Mouse (Mus musculus): ENCODE data around the gene Alpi. TPM values are rescaled to one million over a fixed set of nuclear protein-coding genes. Genes with fewer than 3 reads are reported as not detected.

Alpi gene
- not detected in 2 replicates for total RNA-seq (2014; rRNA removed)
- 0.05 TPM in 1 of 2 replicates, not detected in the other for polyA plus RNA-seq (2012; rRNA removed)

GRCm38 (mm10) chr1:87101411-87101810 lies at the start of gene Alpi:
Gene Alpi (minus strand): TSS chr1:87101606.
- no peak for TF ChIP-seq POLR2A (IDR thresholded peaks at IDR 0.05; ENCODE audit: extremely low read depth, insufficient read depth, low read length)
- no peak for TF ChIP-seq CTCF (IDR thresholded peaks at IDR 0.05; ENCODE audit: low read depth, low read length)
- 100% methylated on average over 1 of the region's 1 CpGs for WGBS
- H3K36me3 ChIP-seq (ENCODE audit: control insufficient read depth, insufficient read depth, low read length), result no peaks in the 10 kb centered on the region
- H3K9ac ChIP-seq (ENCODE audit: low read depth, low read length), result no peak within 1 kb of the TSS
- H3K27ac ChIP-seq (replicated peaks; ENCODE audit: insufficient read depth, low read depth, low read length), result no peak within 1 kb of the TSS
- no peak for DNase-seq (ENCODE audit: extremely low read depth, low read depth, low spot score)
- no peaks in the 10 kb centered on the region for H3K79me2 ChIP-seq (ENCODE audit: control insufficient read depth, insufficient read depth, low read length)
- H3K4me3 ChIP-seq (ENCODE audit: insufficient read depth, low read depth, low read length), result no peak within 1 kb of the TSS
- no peaks in the 10 kb centered on the region for H3K27me3 ChIP-seq (ENCODE audit: control insufficient read depth, insufficient read depth, low read length)
- no peaks in the 10 kb centered on the region for H3K4me1 ChIP-seq (ENCODE audit: control insufficient read depth, insufficient read depth, low read length)

DNA sequence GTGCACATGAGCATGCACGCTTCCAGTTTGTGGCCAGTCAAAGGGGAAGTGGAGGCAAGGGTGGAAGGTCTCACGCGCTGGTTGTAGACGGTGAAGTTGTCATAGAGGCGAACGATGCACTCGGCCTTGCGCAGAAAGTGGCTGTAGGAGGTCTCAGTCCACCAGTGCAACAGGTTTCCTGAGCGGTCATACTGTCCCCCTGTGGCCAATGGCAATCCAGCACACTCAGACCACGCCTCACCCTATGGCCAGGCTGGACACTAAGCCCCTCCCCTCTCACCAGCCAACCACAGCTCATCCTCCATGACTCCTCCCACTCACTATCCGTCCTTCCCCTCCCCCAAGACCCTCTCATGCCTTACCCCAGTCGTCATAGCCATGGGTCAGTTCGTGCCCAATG lies 48.0 kb upstream of the Alpi start:
- H3K27ac ChIP-seq (replicated peaks; ENCODE audit: insufficient read depth, low read depth, low read length), result no peak overlapping the region
- no peaks in the 10 kb centered on the region for H3K36me3 ChIP-seq (ENCODE audit: control insufficient read depth, insufficient read depth, low read length)
- H3K27me3 ChIP-seq (ENCODE audit: control insufficient read depth, insufficient read depth, low read length), result peaks cover 13% of the 10 kb centered on the region
- no peak for DNase-seq (ENCODE audit: extremely low read depth, low read depth, low spot score)
- no peak overlapping the region for H3K4me3 ChIP-seq (ENCODE audit: insufficient read depth, low read depth, low read length)
- WGBS, result 46% methylated on average over 13 of the region's 13 CpGs
- H3K4me1 ChIP-seq (ENCODE audit: control insufficient read depth, insufficient read depth, low read length), result no peaks in the 10 kb centered on the region
- no peaks in the 10 kb centered on the region for H3K79me2 ChIP-seq (ENCODE audit: control insufficient read depth, insufficient read depth, low read length)
- TF ChIP-seq POLR2A (IDR thresholded peaks at IDR 0.05; ENCODE audit: extremely low read depth, insufficient read depth, low read length), result no peak
- no peak for TF ChIP-seq CTCF (IDR thresholded peaks at IDR 0.05; ENCODE audit: low read depth, low read length)
- no peak overlapping the region for H3K9ac ChIP-seq (ENCODE audit: low read depth, low read length)

GRCm38 (mm10) chr1:87143141-87143540 lies 41.7 kb upstream of the Alpi start:
- Histone ChIP-seq H3K79me2 (ENCODE audit: control insufficient read depth, insufficient read depth, low read length) (no peaks in the 10 kb centered on the region), H3K36me3 (ENCODE audit: control insufficient read depth, insufficient read depth, low read length) (no peaks in the 10 kb centered on the region), H3K27me3 (ENCODE audit: control insufficient read depth, insufficient read depth, low read length) (no peaks in the 10 kb centered on the region), H3K4me1 (ENCODE audit: control insufficient read depth, insufficient read depth, low read length) (no peaks in the 10 kb centered on the region), H3K27ac (replicated peaks; ENCODE audit: insufficient read depth, low read depth, low read length) (no peak overlapping the region), H3K9ac (ENCODE audit: low read depth, low read length) (no peak overlapping the region), H3K4me3 (ENCODE audit: insufficient read depth, low read depth, low read length) (no peak overlapping the region)
- WGBS, result 83% methylated on average over 10 of the region's 10 CpGs
- DNase-seq (ENCODE audit: extremely low read depth, low read depth, low spot score), result no peak
- no peak for TF ChIP-seq POLR2A (IDR thresholded peaks at IDR 0.05; ENCODE audit: extremely low read depth, insufficient read depth, low read length)

- Histone ChIP-seq H3K4me1 (ENCODE audit: control insufficient read depth, insufficient read depth, low read length) (no peaks in the 10 kb centered on the region), H3K27ac (replicated peaks; ENCODE audit: insufficient read depth, low read depth, low read length) (no peak overlapping the region), H3K27me3 (ENCODE audit: control insufficient read depth, insufficient read depth, low read length) (no peaks in the 10 kb centered on the region), H3K36me3 (ENCODE audit: control insufficient read depth, insufficient read depth, low read length) (no peaks in the 10 kb centered on the region), H3K4me3 (ENCODE audit: insufficient read depth, low read depth, low read length) (no peak overlapping the region), H3K9ac (ENCODE audit: low read depth, low read length) (no peak overlapping the region), H3K79me2 (ENCODE audit: control insufficient read depth, insufficient read depth, low read length) (no peaks in the 10 kb centered on the region)
- DNase-seq (ENCODE audit: extremely low read depth, low read depth, low spot score), result no peak
- 74% methylated on average over 9 of the region's 9 CpGs for WGBS
- TF ChIP-seq CTCF (IDR thresholded peaks at IDR 0.05; ENCODE audit: low read depth, low read length) (no peak), POLR2A (IDR thresholded peaks at IDR 0.05; ENCODE audit: extremely low read depth, insufficient read depth, low read length) (no peak)
These were observed 41.0 kb upstream of the Alpi start for GRCm38 (mm10) chr1:87142456-87142855.

- Histone ChIP-seq H3K27ac (replicated peaks; ENCODE audit: insufficient read depth, low read depth, low read length) (no peak overlapping the region), H3K27me3 (ENCODE audit: control insufficient read depth, insufficient read depth, low read length) (no peaks in the 10 kb centered on the region), H3K4me3 (ENCODE audit: insufficient read depth, low read depth, low read length) (no peak overlapping the region), H3K79me2 (ENCODE audit: control insufficient read depth, insufficient read depth, low read length) (no peaks in the 10 kb centered on the region), H3K9ac (ENCODE audit: low read depth, low read length) (no peak overlapping the region), H3K4me1 (ENCODE audit: control insufficient read depth, insufficient read depth, low read length) (no peaks in the 10 kb centered on the region), H3K36me3 (ENCODE audit: control insufficient read depth, insufficient read depth, low read length) (no peaks in the 10 kb centered on the region)
- no peak for DNase-seq (ENCODE audit: extremely low read depth, low read depth, low spot score)
- 93% methylated on average over 4 of the region's 4 CpGs for WGBS
- no peak for TF ChIP-seq CTCF (IDR thresholded peaks at IDR 0.05; ENCODE audit: low read depth, low read length)
- no peak for TF ChIP-seq POLR2A (IDR thresholded peaks at IDR 0.05; ENCODE audit: extremely low read depth, insufficient read depth, low read length)
These were observed 40.1 kb upstream of the Alpi start for GRCm38 (mm10) chr1:87141550-87141949.

DNA sequence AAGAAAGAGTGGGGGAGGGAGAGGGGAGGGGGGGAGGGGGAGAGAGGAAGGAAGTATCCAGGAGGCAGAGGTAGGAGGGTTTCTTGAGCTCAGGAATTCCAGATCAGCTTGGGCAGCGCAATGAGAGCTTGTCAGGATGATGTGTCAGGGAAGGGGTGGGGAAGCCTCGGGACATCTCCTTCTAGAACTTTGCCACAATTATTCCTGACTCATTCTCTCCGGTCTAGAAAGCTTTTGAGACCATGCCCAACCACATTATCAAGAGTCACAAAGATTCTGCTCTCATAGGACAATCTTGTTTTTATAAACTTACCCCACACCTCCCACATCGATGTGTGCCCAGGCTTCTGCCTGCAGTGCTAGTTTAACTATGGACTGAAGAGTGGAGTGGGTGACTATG lies 30.4 kb upstream of the Alpi start:
- TF ChIP-seq CTCF (IDR thresholded peaks at IDR 0.05; ENCODE audit: low read depth, low read length), result no peak
- TF ChIP-seq POLR2A (IDR thresholded peaks at IDR 0.05; ENCODE audit: extremely low read depth, insufficient read depth, low read length), result no peak
- Histone ChIP-seq H3K9ac (ENCODE audit: low read depth, low read length) (no peak overlapping the region), H3K36me3 (ENCODE audit: control insufficient read depth, insufficient read depth, low read length) (no peaks in the 10 kb centered on the region), H3K79me2 (ENCODE audit: control insufficient read depth, insufficient read depth, low read length) (no peaks in the 10 kb centered on the region), H3K4me3 (ENCODE audit: insufficient read depth, low read depth, low read length) (no peak overlapping the region), H3K27ac (replicated peaks; ENCODE audit: insufficient read depth, low read depth, low read length) (no peak overlapping the region), H3K4me1 (ENCODE audit: control insufficient read depth, insufficient read depth, low read length) (no peaks in the 10 kb centered on the region), H3K27me3 (ENCODE audit: control insufficient read depth, insufficient read depth, low read length) (peaks cover 8% of the 10 kb centered on the region; the same call in 1 of the 2 replicates)
- WGBS, result 77% methylated on average over 4 of the region's 4 CpGs
- DNase-seq (ENCODE audit: extremely low read depth, low read depth, low spot score), result no peak
